Mouse (Mus musculus) kidney, adult 2 months (tissue): Measurements from ENCODE around the gene Stk19.

Experiments
- CTCF ChIP-seq: fragments of 200-500 bp; conservative IDR thresholded peaks from 2 replicates; pipeline ENCODE4 v1.5.1; 2011; ENCODE audit warnings: low read depth, mild to moderate bottlenecking, control low read depth, low read length, moderate library complexity, mixed read lengths; ENCODE audit not compliant: insufficient read depth, insufficient read length
- POLR2A ChIP-seq: fragments of 200-500 bp; IDR thresholded peaks from one replicate; pipeline ENCODE4 v1.6.1; 2011; ENCODE audit warnings: low read depth, low read length, control low read depth

GRCm38 (mm10) chr17:34879336-34879879 is 42.7 kb upstream of the Stk19 start, which contains the start of gene Zbtb12:
- TF ChIP-seq POLR2A (no peak), CTCF (no peak)
